Mouse (Mus musculus) E14TG2a.4 (cell line): ENCODE measurements at regions not wholly inside any gene's neighbourhood (a gene's known extent, or its start where the extent isn't known, plus 50 kb on each side); places are given as distances from the start of the nearest gene placed in this dataset.

Source experiments
- CTCF ChIP-seq: conservative IDR thresholded peaks from 2 replicates; pipeline ENCODE4 v1.5.1; 2014; ENCODE audit warnings: low read length
- NANOG ChIP-seq: IDR thresholded peaks from 2 replicates; pipeline ENCODE4 v1.6.1; 2014; ENCODE audit warnings: borderline replicate concordance, low read length, mixed read lengths
- POU5F1 ChIP-seq: IDR thresholded peaks from 2 replicates; pipeline ENCODE4 v1.6.1; 2014; ENCODE audit warnings: low read length, borderline replicate concordance

GRCm38 (mm10) chr10:74789987-74790386, 177.0 kb upstream of the Gnaz start:
- TF ChIP-seq CTCF (no peak), NANOG (no peak), POU5F1 (no peak)
